Mouse (Mus musculus): ENCODE results near the gene Pom121l12. TPM values are rescaled to one million over a fixed set of nuclear protein-coding genes. Genes with fewer than 3 reads are reported as not detected.

Gene Pom121l12
- not detected in 2 replicates for polyA plus RNA-seq (2015; fragmentation: Nextera tagmentation; extraction: Ambion mirVana)

DNA sequence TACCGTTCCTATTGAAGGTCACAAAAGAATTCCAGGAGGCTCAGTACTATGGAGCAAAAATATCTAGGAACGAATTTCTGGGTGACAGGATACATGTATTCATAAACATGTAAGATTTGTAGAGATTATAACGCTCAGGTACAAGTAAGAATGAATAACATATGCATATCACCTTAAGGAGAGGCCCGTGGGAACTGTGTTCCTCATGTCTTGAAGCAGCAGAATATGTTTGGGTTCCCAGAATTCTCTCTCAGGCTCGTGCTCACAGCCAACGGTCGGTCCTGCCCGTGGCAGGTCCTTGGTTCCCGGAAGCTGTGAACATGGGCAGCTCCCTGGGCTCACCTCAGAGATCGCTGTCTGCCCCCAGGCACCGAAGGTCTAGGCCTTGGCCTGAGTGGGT lies at the start of gene Pom121l12:
Pom121l12 (plus strand) TSS at position 301 of the 400 bp plus-strand sequence.
- 88% methylated on average over 11 of the region's 11 CpGs for WGBS
- Histone ChIP-seq H3K9me3 (ENCODE audit: control insufficient read depth, low read length) (no peaks in the 10 kb centered on the region), H3K9ac (ENCODE audit: low read length) (no peak within 1 kb of the TSS), H3K27me3 (ENCODE audit: control insufficient read depth, insufficient read depth, low read length) (no peaks in the 10 kb centered on the region), H3K36me3 (ENCODE audit: control insufficient read depth, insufficient read depth, low read length) (no peaks in the 10 kb centered on the region), H3K4me1 (replicated peaks; ENCODE audit: control insufficient read depth, insufficient read depth) (no peaks in the 10 kb centered on the region), H3K4me2 (replicated peaks; ENCODE audit: low read depth) (no peak within 1 kb of the TSS), H3K4me3 (ENCODE audit: low read depth, low read length) (no peak within 1 kb of the TSS), H3K27ac (replicated peaks) (no peak within 1 kb of the TSS)
- DNase-seq (ENCODE audit: low spot score) (no peak), ATAC-seq (ENCODE audit: low FRiP score, low TSS enrichment) (no peak)
- no peak for TF ChIP-seq EP300 (optimal IDR thresholded peaks at IDR 0.05)
- no peak for TF ChIP-seq CTCF (IDR thresholded peaks at IDR 0.05; ENCODE audit: low read depth)

DNA sequence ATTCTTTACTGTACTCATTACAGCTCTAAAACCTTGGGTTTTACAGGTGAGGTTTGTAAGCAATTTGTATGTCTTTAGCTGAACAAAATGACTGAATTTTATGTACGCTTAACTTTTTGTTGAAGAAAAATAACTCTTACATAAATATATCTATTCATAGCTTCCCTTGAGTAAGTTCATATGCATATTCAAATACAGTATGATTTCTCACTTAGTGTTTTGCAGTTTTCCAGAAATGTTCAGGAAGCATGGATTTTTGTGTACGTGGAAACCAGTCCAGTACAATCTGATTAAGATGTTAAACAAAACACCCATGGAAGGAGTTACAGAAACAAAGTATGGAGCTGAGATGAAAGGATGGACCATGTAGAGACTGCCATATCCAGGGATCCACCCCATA lies 12.8 kb downstream of the Pom121l12 start:
- WGBS = 85% methylated on average over 2 of the region's 2 CpGs

More for the DNA sequence above, 12.8 kb downstream of the Pom121l12 start:
- no peak for DNase-seq (ENCODE audit: low spot score)
- H3K27ac ChIP-seq (replicated peaks) = no peak overlapping the region
- H3K36me3 ChIP-seq (ENCODE audit: control insufficient read depth, insufficient read depth, low read length) = no peaks in the 10 kb centered on the region
- no peak overlapping the region for H3K4me2 ChIP-seq (replicated peaks; ENCODE audit: low read depth)
- no peaks in the 10 kb centered on the region for H3K27me3 ChIP-seq (ENCODE audit: control insufficient read depth, insufficient read depth, low read length)
- H3K4me1 ChIP-seq (replicated peaks; ENCODE audit: control insufficient read depth, insufficient read depth) = no peaks in the 10 kb centered on the region
- ATAC-seq (ENCODE audit: low FRiP score, low TSS enrichment) = no peak
- no peak overlapping the region for H3K4me3 ChIP-seq (ENCODE audit: low read depth, low read length)
- H3K9me3 ChIP-seq (ENCODE audit: control insufficient read depth, low read length) = no peaks in the 10 kb centered on the region
- TF ChIP-seq CTCF (IDR thresholded peaks at IDR 0.05; ENCODE audit: low read depth) (no peak), EP300 (optimal IDR thresholded peaks at IDR 0.05) (no peak)
- no peak overlapping the region for H3K9ac ChIP-seq (ENCODE audit: low read length)
